Mouse (Mus musculus) liver, embryonic 14.5 days (tissue): ENCODE measurements around the gene Tom1l2.

ENCODE experiments used
- CTCF ChIP-seq: IDR thresholded peaks from 2 replicates; pipeline ENCODE4 v1.5.1; 2016; ENCODE audit warnings: antibody characterized with exemption, low read depth, control low read depth
- EP300 ChIP-seq: IDR thresholded peaks from 2 replicates; pipeline ENCODE4 v1.6.1; 2016; ENCODE audit warnings: antibody characterized with exemption, low read depth

GRCm38 (mm10) chr11:60339361-60339760, 13.3 kb downstream of the Tom1l2 start:
- TF ChIP-seq CTCF: no peak
- no peak for TF ChIP-seq EP300
